Mouse (Mus musculus) C2C12 (cell line): Measurements from ENCODE around the gene Gla.

Experiments
- CEBPB ChIP-seq: IDR thresholded peaks from one replicate; pipeline ENCODE4 v1.6.1; 2011; ENCODE audit warnings: low read depth, mild to moderate bottlenecking, control low read depth, moderate library complexity
- CTCF ChIP-seq: IDR thresholded peaks from one replicate; pipeline ENCODE4 v1.5.1; 2011; ENCODE audit not compliant: control insufficient read depth, insufficient read depth, insufficient read length
- MYOD1 ChIP-seq: IDR thresholded peaks from one replicate; pipeline ENCODE4 v1.6.1; 2011; ENCODE audit warnings: low read depth; ENCODE audit not compliant: control insufficient read depth, insufficient read length
- MYOG ChIP-seq: IDR thresholded peaks from one replicate; pipeline ENCODE4 v1.6.1; 2011; ENCODE audit not compliant: control insufficient read depth, insufficient read length; ENCODE audit errors: extremely low read depth

DNA sequence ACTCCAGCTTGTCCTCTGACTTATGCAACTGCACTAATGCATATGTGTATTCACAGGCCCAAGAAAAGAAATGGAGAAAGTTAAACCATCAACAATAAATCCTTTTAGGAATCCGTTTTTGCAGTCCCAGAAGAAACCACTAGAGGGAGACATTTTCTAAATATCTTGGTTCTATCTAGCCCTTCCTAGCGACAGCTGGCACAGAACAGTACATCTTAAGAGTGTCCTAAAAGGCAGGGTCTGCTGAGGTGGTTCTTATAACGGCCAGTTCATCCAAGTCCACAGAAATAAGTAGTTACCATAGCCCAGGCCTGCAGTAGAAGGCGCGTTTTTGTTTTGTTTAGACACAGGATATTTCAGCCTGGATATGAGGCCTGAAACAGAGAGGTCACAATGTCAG is 50.0 kb downstream of the Gla start:
- no peak for TF ChIP-seq CTCF
- TF ChIP-seq CEBPB, result no peak
- no peak for TF ChIP-seq MYOD1
- TF ChIP-seq MYOG, result no peak
